ENCODE assay signal across 31 mouse cellular contexts in the genomic region with DNA sequence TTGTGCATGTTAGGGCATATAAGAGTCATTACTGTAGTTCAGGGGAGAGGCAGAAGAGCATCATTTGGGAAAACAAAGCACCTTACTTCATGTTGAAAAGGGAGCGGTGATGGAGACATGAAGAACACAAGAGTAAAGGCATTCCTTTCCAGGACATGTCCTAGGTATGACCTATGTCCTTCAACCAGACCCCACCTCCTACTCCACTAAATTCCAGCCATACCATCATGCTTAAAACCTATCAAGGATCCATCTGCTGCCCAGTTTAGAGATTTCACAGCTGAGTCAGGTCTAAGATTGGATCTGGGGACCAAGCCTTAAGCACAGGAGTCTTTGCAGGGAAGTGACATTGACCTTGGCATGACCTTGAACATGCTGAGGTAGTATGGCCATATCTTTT. TPM values are rescaled to one million over a fixed set of nuclear protein-coding genes. Genes with fewer than 3 reads are reported as not detected.
"Had no signal": no experiment of that assay in that cellular context is flagged by ENCODE, and none has a peak within 500 bp of the region (broad histone marks: within the 10 kb centered on the region; RNA-seq: fewer than 3 reads in every experiment).

No protein-coding gene starts in this region.

- H3K4me3 ChIP-seq: left cerebral cortex, adult 2 months; limb, embryonic 10.5 days; limb, embryonic 12.5 days; limb, embryonic 13.5 days; limb, embryonic 15.5 days; liver, embryonic 12.5 days; liver, embryonic 13.5 days; liver, embryonic 15.5 days; lung, embryonic 15.5 days; megakaryocyte, embryonic 14.5 days; midbrain, embryonic 10.5 days; midbrain, embryonic 12.5 days; midbrain, embryonic 15.5 days; myocyte; neural tube, embryonic 12.5 days had no signal

- H3K9me3 ChIP-seq: limb, embryonic 10.5 days; limb, embryonic 12.5 days; limb, embryonic 13.5 days; limb, embryonic 15.5 days; liver, embryonic 12.5 days; liver, embryonic 13.5 days; liver, embryonic 15.5 days; lung, embryonic 15.5 days; midbrain, embryonic 10.5 days; midbrain, embryonic 12.5 days; midbrain, embryonic 15.5 days; neural tube, embryonic 12.5 days had no signal

- H3K27me3 ChIP-seq: limb, embryonic 12.5 days; limb, embryonic 13.5 days; limb, embryonic 15.5 days; liver, embryonic 12.5 days; liver, embryonic 13.5 days; liver, embryonic 15.5 days; lung, embryonic 15.5 days; midbrain, embryonic 12.5 days; midbrain, embryonic 15.5 days; neural tube, embryonic 12.5 days had no signal

- H3K36me3 ChIP-seq: limb, embryonic 10.5 days; limb, embryonic 12.5 days; limb, embryonic 13.5 days; limb, embryonic 15.5 days; liver, embryonic 12.5 days; liver, embryonic 13.5 days; liver, embryonic 15.5 days; lung, embryonic 15.5 days; midbrain, embryonic 10.5 days; midbrain, embryonic 12.5 days; midbrain, embryonic 15.5 days; neural tube, embryonic 12.5 days had no signal

- H3K27ac ChIP-seq: left cerebral cortex, adult 2 months; limb, embryonic 10.5 days; limb, embryonic 12.5 days; limb, embryonic 13.5 days; limb, embryonic 15.5 days; liver, embryonic 12.5 days; liver, embryonic 13.5 days; liver, embryonic 14.5 days; liver, embryonic 15.5 days; lung, embryonic 15.5 days; macrophage; midbrain, embryonic 10.5 days; midbrain, embryonic 12.5 days; midbrain, embryonic 15.5 days; neural tube, embryonic 12.5 days had no signal

- ATAC-seq: liver, embryonic 12.5 days; liver, postnatal 0 days; midbrain, embryonic 15.5 days; midbrain, embryonic 16.5 days had no signal

- H3K9ac ChIP-seq: limb, embryonic 12.5 days; limb, embryonic 13.5 days; limb, embryonic 15.5 days; liver, embryonic 12.5 days; liver, embryonic 13.5 days; liver, embryonic 14.5 days; liver, embryonic 15.5 days; liver, postnatal 0 days; lung, embryonic 14.5 days; lung, embryonic 15.5 days; midbrain, embryonic 12.5 days; midbrain, embryonic 15.5 days; neural tube, embryonic 12.5 days had no signal

- H3K4me2 ChIP-seq: limb, embryonic 12.5 days; limb, embryonic 13.5 days; limb, embryonic 15.5 days; liver, embryonic 11.5 days; liver, embryonic 12.5 days; liver, embryonic 13.5 days; liver, embryonic 15.5 days; lung, embryonic 14.5 days; lung, embryonic 15.5 days; midbrain, embryonic 11.5 days; midbrain, embryonic 12.5 days; midbrain, embryonic 15.5 days; neural tube, embryonic 12.5 days had no signal

- DNase-seq: left cerebral cortex, postnatal 4 days; liver; liver, embryonic 13.5 days; liver, postnatal 0 days; lung, adult 2 months; lung, embryonic 14.5 days; lung, postnatal 10 days; lung, postnatal 14 days; lung, postnatal 36 days; lung, postnatal 4 days; midbrain, embryonic 14.5 days had no signal

- H3K4me1 ChIP-seq: limb, embryonic 15.5 days; liver, embryonic 13.5 days; lung, embryonic 15.5 days; midbrain, embryonic 15.5 days; neural tube, embryonic 12.5 days had no signal

RNA-seq across cellular contexts. Expression of a gene that starts 25.1 kb away (rescaled TPM):
- polyA plus RNA-seq: liver, adult 2 months; macrophage; myocyte had no signal
